Mouse (Mus musculus): ENCODE data around the gene Enah.

Enah gene

DNA sequence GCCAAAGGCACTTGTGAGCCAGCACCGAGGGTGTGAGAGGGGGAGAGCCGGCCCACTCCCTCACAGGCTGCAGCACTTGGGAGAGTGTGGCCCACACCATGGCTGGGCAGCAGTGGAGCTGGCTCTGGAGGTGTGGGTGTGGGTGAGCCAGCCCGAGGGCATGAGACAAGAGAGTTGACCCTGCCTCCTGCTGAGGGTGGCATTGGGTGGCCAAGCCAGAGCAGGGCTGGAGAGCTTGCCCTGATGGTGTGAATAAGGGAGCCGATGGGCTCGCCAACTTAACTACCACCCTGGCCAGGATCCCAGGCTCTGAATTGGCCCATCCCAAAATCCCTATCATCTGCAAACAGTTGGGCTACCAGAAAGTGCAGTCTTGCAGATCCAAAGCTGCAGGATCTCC is 141.4 kb downstream of the Enah start:
- DNase-seq (ENCODE audit: low read depth, low spot score), result no peak

GRCm38 (mm10) chr1:181877088-181877487 is 142.7 kb downstream of the Enah start:
- DNase-seq (ENCODE audit: low read depth, low spot score), result no peak

DNA sequence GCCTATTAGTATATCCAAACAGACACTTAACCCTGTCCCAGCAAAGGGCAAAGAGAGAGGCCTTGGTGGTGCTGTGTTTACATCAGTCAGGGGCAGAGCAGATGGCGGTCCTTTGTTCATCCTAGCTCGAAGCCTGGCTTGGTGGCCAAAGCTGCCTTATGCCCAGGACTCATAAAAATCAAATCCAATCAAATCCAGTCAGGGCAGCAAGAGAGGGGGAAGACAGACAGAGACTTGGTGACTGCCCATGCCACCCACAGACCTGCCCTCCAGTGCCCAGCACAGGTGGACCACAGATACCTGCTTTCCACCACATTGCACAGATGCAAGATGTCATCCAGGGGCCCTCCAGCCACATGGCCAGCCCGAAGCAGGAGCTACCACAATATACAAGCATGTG is 143.1 kb downstream of the Enah start:
- DNase-seq (ENCODE audit: low read depth, low spot score), result no peak

DNA sequence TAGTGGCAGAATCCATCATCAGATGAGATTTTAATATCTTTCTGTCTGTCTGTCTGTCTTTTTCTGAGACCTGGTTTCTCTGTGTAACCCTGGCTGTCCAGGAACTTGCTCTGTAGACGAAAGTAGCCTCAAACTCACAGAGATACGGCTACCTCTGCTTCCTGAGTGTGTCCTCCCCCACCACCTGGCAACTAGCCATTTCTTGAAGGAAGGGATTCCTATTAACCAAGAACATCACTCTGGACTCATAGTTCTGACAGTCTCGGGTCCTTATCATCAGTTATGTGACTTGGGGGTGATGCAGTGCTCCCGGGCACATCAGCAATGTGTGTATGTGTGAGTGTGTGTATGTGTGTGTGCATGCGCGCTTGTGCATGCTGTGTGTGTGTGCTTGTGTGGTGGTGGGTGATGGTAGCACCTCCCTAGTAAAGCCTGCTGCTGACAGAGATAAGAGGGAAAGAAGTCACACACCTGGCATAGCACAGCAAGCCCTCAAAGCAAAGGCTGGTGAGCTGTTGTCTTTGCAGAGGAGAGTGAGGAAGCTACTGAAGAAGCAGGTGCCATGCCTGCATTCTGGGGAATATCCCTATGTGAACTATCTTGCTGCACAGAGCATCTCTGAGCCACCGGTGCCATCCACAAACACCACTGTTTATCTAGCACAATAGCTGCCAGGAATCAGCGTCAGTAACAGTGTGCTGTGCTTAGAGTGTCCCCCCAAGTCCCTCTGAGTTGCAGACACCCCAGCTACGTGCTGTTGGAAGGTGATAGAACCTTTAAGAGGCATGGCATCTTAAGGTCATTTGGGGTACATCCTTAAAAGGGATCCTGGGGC is 146.5 kb downstream of the Enah start:
- DNase-seq (ENCODE audit: low read depth, low spot score), result no peak

DNA sequence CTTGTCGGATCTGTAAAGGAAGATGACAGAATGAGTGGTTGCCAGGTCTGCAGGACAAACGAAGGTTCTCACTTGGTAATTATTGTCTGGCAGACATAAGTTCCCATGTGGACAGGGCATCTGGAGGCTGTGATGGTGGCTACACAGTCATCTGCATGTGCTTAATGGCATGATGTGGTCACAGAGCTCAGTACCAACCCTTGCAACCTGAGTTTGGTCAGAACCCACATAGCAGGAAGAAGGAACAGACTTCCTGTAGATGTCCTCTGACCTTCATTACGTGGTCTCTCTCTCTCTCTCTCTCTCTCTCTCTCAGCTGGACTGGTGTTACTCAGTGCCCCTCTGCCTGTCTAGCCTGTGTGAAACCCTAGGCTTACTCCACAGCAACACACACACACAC is 147.2 kb downstream of the Enah start:
- no peak for DNase-seq (ENCODE audit: low read depth, low spot score)

DNA sequence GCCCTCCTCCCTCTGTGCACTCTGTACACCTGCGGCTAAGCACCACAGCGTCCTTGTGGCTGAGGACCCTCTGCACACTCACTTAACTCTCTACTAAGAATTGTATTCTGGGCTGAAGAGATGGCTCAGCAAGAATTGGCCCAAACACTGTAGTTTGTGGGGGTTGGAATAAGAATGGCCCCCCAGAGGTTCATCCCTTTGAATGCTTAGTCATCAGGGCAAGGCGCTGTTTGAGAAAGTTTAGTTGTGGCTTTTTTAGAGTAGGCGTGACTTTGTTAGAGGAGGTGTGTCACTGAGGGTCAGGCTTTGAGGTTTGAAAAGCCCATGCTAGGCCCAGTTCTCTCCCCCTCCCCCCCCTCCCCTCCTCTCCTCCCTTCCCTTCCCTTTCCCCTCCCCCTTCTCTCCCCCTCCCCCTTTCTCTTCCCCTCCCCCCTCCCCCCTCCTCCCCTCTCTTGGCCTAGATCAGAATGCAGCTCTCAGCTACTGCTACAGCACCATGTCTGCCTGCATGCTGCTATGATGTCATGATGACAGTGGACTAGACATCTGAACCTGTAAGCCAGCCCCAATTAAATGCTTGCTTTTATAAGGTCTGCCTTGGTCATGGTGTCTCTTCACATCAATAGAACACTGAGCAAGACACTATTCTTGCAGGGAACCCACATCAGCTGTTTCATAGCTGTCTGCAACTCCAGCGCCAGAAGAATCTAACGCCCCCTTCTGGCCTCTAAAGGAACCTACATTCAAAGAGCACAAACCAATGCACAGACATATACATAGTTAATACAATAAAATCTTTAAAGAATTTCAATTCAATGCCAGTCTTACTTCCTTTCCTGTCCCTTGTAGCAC is 153.1 kb downstream of the Enah start:
- DNase-seq (ENCODE audit: low read depth, low spot score), result no peak

DNA sequence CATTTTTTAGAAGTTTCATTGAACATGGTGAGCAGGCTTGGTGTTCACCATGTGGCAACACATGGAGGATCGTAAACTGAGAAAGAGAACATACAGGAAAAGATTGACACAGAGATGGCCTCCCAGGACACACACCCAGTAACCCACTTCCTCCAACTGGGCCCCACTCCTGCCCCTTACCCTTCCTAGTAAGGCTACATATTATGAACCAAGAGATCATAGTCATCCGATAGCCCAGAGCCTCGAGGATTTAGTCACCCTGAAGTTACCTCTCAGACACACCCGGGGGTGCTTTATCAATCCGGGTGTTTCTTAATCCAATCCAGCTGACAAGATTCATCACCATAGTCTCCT is 153.9 kb downstream of the Enah start:
- no peak for DNase-seq (ENCODE audit: low read depth, low spot score)

- no peak for DNase-seq (ENCODE audit: low read depth, low spot score)
These were observed 154.6 kb downstream of the Enah start for GRCm38 (mm10) chr1:181864971-181865862.

- DNase-seq (ENCODE audit: low read depth, low spot score), result no peak
These were observed 156.4 kb downstream of the Enah start for GRCm38 (mm10) chr1:181863431-181863830.

DNA sequence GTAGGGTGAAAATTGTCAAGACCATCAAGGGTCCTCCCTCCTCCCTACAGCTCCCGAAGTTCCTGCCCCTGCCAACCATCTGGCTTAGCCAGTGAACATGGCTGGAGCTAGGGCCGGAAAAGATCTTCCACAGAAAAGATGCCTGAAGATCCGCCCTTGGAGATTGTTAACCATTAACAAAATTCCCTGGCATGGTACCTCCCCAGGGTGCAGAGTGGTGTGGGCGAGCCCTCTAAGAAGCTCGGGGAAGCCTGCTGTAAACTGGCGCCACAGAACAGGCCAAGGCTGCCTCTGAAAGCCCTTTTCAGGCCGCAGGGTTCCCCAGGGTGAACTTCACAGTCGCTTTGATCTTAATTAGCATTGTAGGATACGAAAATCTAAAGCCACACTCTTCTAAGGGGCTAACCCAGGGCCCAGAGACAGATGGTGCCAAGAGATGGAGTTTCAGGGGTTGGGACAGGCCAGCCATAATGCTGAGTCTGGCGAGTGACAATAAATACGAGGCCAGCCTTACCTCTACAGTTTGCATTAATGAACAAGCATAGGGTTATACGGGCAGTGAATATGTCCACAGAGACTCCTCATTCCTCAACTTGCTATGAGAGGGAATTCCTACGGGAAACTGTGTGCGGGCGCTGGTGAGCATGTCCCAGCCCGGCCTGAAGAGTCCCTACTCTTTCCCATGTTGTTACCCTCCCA is 157.0 kb downstream of the Enah start:
- DNase-seq (ENCODE audit: low read depth, low spot score), result no peak

GRCm38 (mm10) chr1:181861181-181861902 is 158.4 kb downstream of the Enah start:
- no peak for DNase-seq (ENCODE audit: low read depth, low spot score)

DNA sequence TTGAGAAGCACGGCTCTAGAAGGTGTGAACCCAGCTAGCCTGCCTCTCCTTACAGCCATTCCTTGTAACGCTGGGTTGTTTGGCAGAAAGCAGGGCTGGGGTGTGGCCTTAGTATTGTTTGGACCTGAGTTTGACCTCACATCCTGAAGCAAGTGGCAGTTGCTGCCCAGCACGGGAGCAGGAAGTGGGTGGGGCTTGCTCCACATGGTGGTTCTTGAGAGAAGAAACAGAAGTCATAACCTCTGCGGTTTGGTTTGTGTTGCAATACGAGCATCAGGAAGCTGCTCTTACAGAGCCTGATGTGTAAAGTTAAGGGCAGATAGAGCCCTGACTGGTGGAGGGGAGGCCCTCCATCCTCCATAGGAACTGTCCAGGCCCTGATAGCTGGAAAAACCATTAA is 159.1 kb downstream of the Enah start:
- no peak for DNase-seq (ENCODE audit: low read depth, low spot score)

- DNase-seq (ENCODE audit: low read depth, low spot score), result no peak
These were observed 163.5 kb downstream of the Enah start for GRCm38 (mm10) chr1:181856329-181856728.

- DNase-seq (ENCODE audit: low read depth, low spot score), result no peak
These were observed 165.0 kb downstream of the Enah start for GRCm38 (mm10) chr1:181854829-181855228.

GRCm38 (mm10) chr1:181853081-181853736 is 166.6 kb downstream of the Enah start:
- DNase-seq (ENCODE audit: low read depth, low spot score), result no peak

DNA sequence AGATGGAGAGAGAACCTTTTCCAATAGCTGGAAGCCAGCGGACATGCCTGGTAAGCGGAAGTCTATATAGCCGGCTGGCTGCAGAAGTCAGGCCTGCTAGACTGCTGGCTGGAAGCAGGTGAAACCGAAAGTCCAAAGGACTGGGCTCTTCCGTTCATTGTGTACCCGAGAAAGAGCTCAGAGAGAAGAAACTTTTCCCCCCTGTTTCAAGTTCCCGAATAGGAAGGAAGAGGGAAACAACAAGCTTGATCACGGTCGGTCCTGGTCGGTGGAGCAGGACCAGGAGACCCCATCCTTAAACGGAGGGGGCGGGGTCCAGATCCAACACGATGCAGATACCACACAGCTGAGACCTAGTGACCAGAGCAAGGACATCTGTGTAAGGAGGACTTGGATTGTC is 167.3 kb downstream of the Enah start:
- DNase-seq (ENCODE audit: low read depth, low spot score), result no peak

- DNase-seq (ENCODE audit: low read depth, low spot score), result no peak
These were observed 168.1 kb downstream of the Enah start for GRCm38 (mm10) chr1:181851521-181852310.

DNA sequence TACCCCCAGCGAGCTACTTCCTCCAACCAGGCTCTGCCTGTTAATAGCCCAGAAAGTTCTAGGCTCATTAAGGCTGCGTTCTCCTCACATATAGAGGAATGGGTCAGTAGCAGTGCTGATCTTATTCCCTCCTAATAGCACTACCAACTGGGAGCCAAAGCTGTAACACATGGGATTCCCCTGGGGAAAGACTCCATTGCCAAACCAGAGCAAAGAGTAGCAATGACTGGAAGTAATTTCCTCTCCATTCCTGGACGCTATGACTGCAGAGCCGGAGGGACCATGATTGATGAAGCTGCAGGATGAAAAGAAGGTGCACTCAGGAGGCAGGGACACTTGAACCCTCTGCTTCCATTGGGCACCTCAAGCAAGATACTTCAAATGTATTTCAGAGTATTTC is 169.3 kb downstream of the Enah start:
- no peak for DNase-seq (ENCODE audit: low read depth, low spot score)

GRCm38 (mm10) chr1:181848210-181848609 is 171.6 kb downstream of the Enah start:
- no peak for DNase-seq (ENCODE audit: low read depth, low spot score)

Data from telencephalon, adult 2 months (tissue).